In the genomic region with DNA sequence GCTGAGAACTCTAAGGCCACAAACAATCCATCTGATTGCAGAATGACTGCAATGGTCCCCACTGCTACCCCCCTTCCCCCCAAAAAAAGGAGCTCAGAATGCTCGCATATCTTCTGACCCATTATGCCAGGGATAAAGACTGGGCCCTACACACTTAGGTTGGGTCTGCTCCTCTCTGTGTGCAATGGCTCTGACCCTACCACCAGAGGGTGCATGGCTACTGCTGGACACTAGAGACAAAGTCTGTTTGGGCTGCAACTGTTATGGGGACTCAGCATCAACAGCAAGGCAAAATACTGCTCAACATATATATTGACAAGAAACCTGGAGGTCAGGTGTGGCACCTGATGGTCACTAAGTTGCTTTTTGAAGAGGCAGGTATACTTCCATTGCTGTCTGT, we compare ENCODE assay signal across 11 mouse cellular contexts. TPM values are rescaled to one million over a fixed set of nuclear protein-coding genes. Genes with fewer than 3 reads are reported as not detected.
DNase-seq lines count a peak whose midpoint lies in the region; ATAC-seq and TF ChIP-seq lines count a peak whose summit lies in the region.
"Had no signal": no experiment of that assay in that cellular context is flagged by ENCODE, and none has a peak within 500 bp of the region (broad histone marks: within the 10 kb centered on the region; RNA-seq: fewer than 3 reads in every experiment).

No protein-coding gene starts in this region.

- TF ChIP-seq CTCF in brain, embryonic 14.5 days (IDR thresholded peaks at IDR 0.05; ENCODE audit: borderline replicate concordance, extremely low read depth, insufficient read depth, insufficient read length) = peak; percentile 42; the same call in 1 of the 2 replicates

- no peak overlapping the region for H3K4me2 ChIP-seq in kidney, embryonic 15.5 days

- no peak for TF ChIP-seq POLR2A in brain, embryonic 14.5 days (IDR thresholded peaks at IDR 0.05; ENCODE audit: borderline replicate concordance, extremely low read depth, insufficient read depth, insufficient read length, poor library complexity, severe bottlenecking)

- H3K9ac ChIP-seq in kidney, embryonic 15.5 days = no peak overlapping the region

- no peak overlapping the region for H3K27ac ChIP-seq in kidney, embryonic 15.5 days
- H3K27ac ChIP-seq: macrophage had no signal

- H3K36me3 ChIP-seq in kidney, embryonic 15.5 days = peaks cover 38% of the 10 kb centered on the region

- H3K4me1 ChIP-seq in kidney, embryonic 15.5 days = 0 out of 2 replicates have a peak, but pooled peaks cover 3% of the 10 kb centered on the region

- WGBS in kidney, embryonic 15.5 days = 94% methylated on average over 1 of the region's 1 CpGs

- no peaks in the 10 kb centered on the region; the same call in 1 of the 2 replicates for H3K27me3 ChIP-seq in kidney, embryonic 15.5 days

- H3K9me3 ChIP-seq in kidney, embryonic 15.5 days (replicated peaks) = no peaks in the 10 kb centered on the region

- no peak overlapping the region for H3K4me3 ChIP-seq in kidney, embryonic 15.5 days (replicated peaks)

- peak; percentile 33 for DNase-seq in CD4-positive, CD25-positive, alpha-beta regulatory T cell, adult 2 months (ENCODE audit: low read depth, low spot score)
- peak; percentile 13 to 27 for DNase-seq in kidney, postnatal 4 days
- DNase-seq in 3T3-L1 (ENCODE audit: low read depth, low spot score) = peak; percentile 36
- no peak for DNase-seq in brain, embryonic 14.5 days (ENCODE audit: low read depth)
- DNase-seq in spleen, postnatal 4 days (ENCODE audit: low spot score in 2 of 2) = no peak
- DNase-seq in testis, postnatal 14 days (ENCODE audit: low spot score) = no peak
- DNase-seq: cerebellum, postnatal 25 days; heart, adult 11 months had no signal

- ATAC-seq in CD4-positive, CD25-positive, alpha-beta regulatory T cell, adult 4 months = no peak
- ATAC-seq in kidney, embryonic 15.5 days (replicated peaks; ENCODE audit: low FRiP score) = no peak

RNA-seq across cellular contexts. Expression of gene Tmtc4, which starts 32.9 kb away (rescaled TPM):
- 10 to 100 TPM; 28.3 to 29.9 TPM for polyA plus RNA-seq in CD4-positive, CD25-positive, alpha-beta regulatory T cell, adult 4 months (2017; shearing (Covaris generic))
- polyA plus RNA-seq in kidney, embryonic 15.5 days (2015; fragmentation: Nextera tagmentation; extraction: Ambion mirVana) = 37.2 and 37.9 TPM in 2 replicates
- 32.0 and 40.0 TPM in 2 replicates for polyA plus RNA-seq in brain, embryonic 14.5 days (2012; rRNA removed)

RNA-seq across cellular contexts. Expression of gene Ggact, which starts 37.4 kb away (rescaled TPM):
- 10 to 100 TPM; 19.1 to 23.2 TPM for polyA plus RNA-seq in CD4-positive, CD25-positive, alpha-beta regulatory T cell, adult 4 months (2017; shearing (Covaris generic))
- polyA plus RNA-seq in kidney, embryonic 15.5 days (2015; fragmentation: Nextera tagmentation; extraction: Ambion mirVana) = 17.0 and 17.3 TPM in 2 replicates
- 6.1 and 8.4 TPM in 2 replicates for polyA plus RNA-seq in brain, embryonic 14.5 days (2012; rRNA removed)

Comparison
In these comparisons a context has a peak if more than half of its experiments do, and no peak if none do; other contexts are left out.
1. DNase-seq: peak in CD4-positive, CD25-positive, alpha-beta regulatory T cell, adult 2 months (single experiment), kidney, postnatal 4 days (2 of 2) and 3T3-L1 (single experiment); none in brain, embryonic 14.5 days (single experiment), spleen, postnatal 4 days (0 of 2) and testis, postnatal 14 days (single experiment).